Mouse (Mus musculus): ENCODE results near the gene Tmem11. TPM values are rescaled to one million over a fixed set of nuclear protein-coding genes. Genes with fewer than 3 reads are reported as not detected.
A peak's percentile ranks its signal among the peaks of the same experiment; 100 is the strongest.

Tmem11 gene
- polyA plus RNA-seq, 1 experiment = 20.8 TPM

GRCm38 (mm10) chr11:60841467-60842200, 37.4 kb downstream of the Tmem11 start:
- Histone ChIP-seq H3K4me1 (ENCODE audit: control insufficient read depth, insufficient read depth, low read length) (peaks cover 68% of the 10 kb centered on the region), H3K4me3 (ENCODE audit: insufficient read depth, low read length) (no peak overlapping the region), H3K27ac (ENCODE audit: insufficient read depth, low read depth, low read length) (peak overlapping the region; percentile 31)
- TF ChIP-seq POLR2A (IDR thresholded peaks at IDR 0.05; ENCODE audit: borderline replicate concordance, low read depth, low read length) (no peak), CTCF (IDR thresholded peaks at IDR 0.05; ENCODE audit: low read depth, low read length) (no peak)

GRCm38 (mm10) chr11:60837644-60838406, 41.2 kb downstream of the Tmem11 start:
- no peak for TF ChIP-seq CTCF (IDR thresholded peaks at IDR 0.05; ENCODE audit: low read depth, low read length)
- TF ChIP-seq POLR2A (IDR thresholded peaks at IDR 0.05; ENCODE audit: borderline replicate concordance, low read depth, low read length) = no peak
- H3K27ac ChIP-seq (ENCODE audit: insufficient read depth, low read depth, low read length) = peak overlapping the region; percentile 89
- H3K4me1 ChIP-seq (ENCODE audit: control insufficient read depth, insufficient read depth, low read length) = peaks cover 70% of the 10 kb centered on the region

GRCm38 (mm10) chr11:60836897-60837296, 42.2 kb downstream of the Tmem11 start:
- Histone ChIP-seq H3K4me1 (ENCODE audit: control insufficient read depth, insufficient read depth, low read length) (peaks cover 61% of the 10 kb centered on the region), H3K27ac (ENCODE audit: insufficient read depth, low read depth, low read length) (peak overlapping the region; percentile 89), H3K4me3 (ENCODE audit: insufficient read depth, low read length) (no peak overlapping the region)
- no peak for TF ChIP-seq CTCF (IDR thresholded peaks at IDR 0.05; ENCODE audit: low read depth, low read length)
- TF ChIP-seq POLR2A (IDR thresholded peaks at IDR 0.05; ENCODE audit: borderline replicate concordance, low read depth, low read length) = no peak

More at GRCm38 (mm10) chr11:60837644-60838406, 41.2 kb downstream of the Tmem11 start:
- no peak overlapping the region for H3K4me3 ChIP-seq (ENCODE audit: insufficient read depth, low read length)

GRCm38 (mm10) chr11:60830433-60831052, 48.5 kb downstream of the Tmem11 start, which contains the start of gene Dhrs7b:
Dhrs7b (plus strand) TSS chr11:60830631.
- TF ChIP-seq CTCF (IDR thresholded peaks at IDR 0.05; ENCODE audit: low read depth, low read length) (no peak), POLR2A (IDR thresholded peaks at IDR 0.05; ENCODE audit: borderline replicate concordance, low read depth, low read length) (no peak)
- H3K4me1 ChIP-seq (ENCODE audit: control insufficient read depth, insufficient read depth, low read length) = peaks cover 26% of the 10 kb centered on the region
- H3K27ac ChIP-seq (ENCODE audit: insufficient read depth, low read depth, low read length) = peak within 1 kb of the TSS; percentile 61
- H3K4me3 ChIP-seq (ENCODE audit: insufficient read depth, low read length) = peak within 1 kb of the TSS; percentile 79

GRCm38 (mm10) chr11:60828903-60829302, 50.2 kb downstream of the Tmem11 start:
- no peak overlapping the region for H3K4me3 ChIP-seq (ENCODE audit: insufficient read depth, low read length)
- no peak overlapping the region for H3K27ac ChIP-seq (ENCODE audit: insufficient read depth, low read depth, low read length)
- peaks cover 14% of the 10 kb centered on the region for H3K4me1 ChIP-seq (ENCODE audit: control insufficient read depth, insufficient read depth, low read length)
- TF ChIP-seq CTCF (IDR thresholded peaks at IDR 0.05; ENCODE audit: low read depth, low read length) (no peak), POLR2A (IDR thresholded peaks at IDR 0.05; ENCODE audit: borderline replicate concordance, low read depth, low read length) (no peak)

- TF ChIP-seq POLR2A (IDR thresholded peaks at IDR 0.05; ENCODE audit: borderline replicate concordance, low read depth, low read length) (no peak), CTCF (IDR thresholded peaks at IDR 0.05; ENCODE audit: low read depth, low read length) (no peak)
- Histone ChIP-seq H3K4me3 (ENCODE audit: insufficient read depth, low read length) (no peak overlapping the region), H3K27ac (ENCODE audit: insufficient read depth, low read depth, low read length) (no peak overlapping the region), H3K4me1 (ENCODE audit: control insufficient read depth, insufficient read depth, low read length) (peaks cover 14% of the 10 kb centered on the region)
These were observed 51.7 kb downstream of the Tmem11 start for GRCm38 (mm10) chr11:60827241-60827945.

- TF ChIP-seq POLR2A (IDR thresholded peaks at IDR 0.05; ENCODE audit: borderline replicate concordance, low read depth, low read length) (no peak), CTCF (IDR thresholded peaks at IDR 0.05; ENCODE audit: low read depth, low read length) (no peak)
- H3K27ac ChIP-seq (ENCODE audit: insufficient read depth, low read depth, low read length) = no peak overlapping the region
- H3K4me1 ChIP-seq (ENCODE audit: control insufficient read depth, insufficient read depth, low read length) = peaks cover 14% of the 10 kb centered on the region
- H3K4me3 ChIP-seq (ENCODE audit: insufficient read depth, low read length) = no peak overlapping the region
These were observed 52.4 kb downstream of the Tmem11 start for GRCm38 (mm10) chr11:60826700-60827099.

- H3K27ac ChIP-seq (ENCODE audit: insufficient read depth, low read depth, low read length) = no peak overlapping the region
- no peak overlapping the region for H3K4me3 ChIP-seq (ENCODE audit: insufficient read depth, low read length)
- H3K4me1 ChIP-seq (ENCODE audit: control insufficient read depth, insufficient read depth, low read length) = peaks cover 10% of the 10 kb centered on the region
- TF ChIP-seq CTCF (IDR thresholded peaks at IDR 0.05; ENCODE audit: low read depth, low read length) (no peak), POLR2A (IDR thresholded peaks at IDR 0.05; ENCODE audit: borderline replicate concordance, low read depth, low read length) (no peak)
These were observed 53.9 kb downstream of the Tmem11 start for GRCm38 (mm10) chr11:60825191-60825590.

GRCm38 (mm10) chr11:60823771-60824170, 55.3 kb downstream of the Tmem11 start:
- Histone ChIP-seq H3K4me1 (ENCODE audit: control insufficient read depth, insufficient read depth, low read length) (peaks cover 10% of the 10 kb centered on the region), H3K4me3 (ENCODE audit: insufficient read depth, low read length) (no peak overlapping the region), H3K27ac (ENCODE audit: insufficient read depth, low read depth, low read length) (no peak overlapping the region)
- TF ChIP-seq POLR2A (IDR thresholded peaks at IDR 0.05; ENCODE audit: borderline replicate concordance, low read depth, low read length) (no peak), CTCF (IDR thresholded peaks at IDR 0.05; ENCODE audit: low read depth, low read length) (no peak)
